Mouse (Mus musculus) liver, embryonic 13.5 days (tissue): ENCODE results near the gene Gm20696. TPM values are rescaled to one million over a fixed set of nuclear protein-coding genes. Genes with fewer than 3 reads are reported as not detected.

Source experiments
- ATAC-seq: fragments of 200-750 bp; cut with Nextera tagmentation; 2 replicates; pipeline ENCODE4 v1.8.0; 2017; ENCODE audit warnings: low read depth, mild to moderate bottlenecking, moderate number of reproducible peaks, moderate library complexity
- DNase-seq: peaks from one replicate; pipeline ENCODE4 v3.0.0; 2022
- H3K27ac ChIP-seq: fragments of 300-500 bp; sonication (generic); 2 replicates; pipeline ENCODE4 v1.5.1; 2015; ENCODE audit warnings: moderate library complexity, mild to moderate bottlenecking, inconsistent platforms
- H3K27me3 ChIP-seq: fragments of 300-500 bp; sonication (generic); 2 replicates; pipeline ENCODE4 v1.6.1; 2015; ENCODE audit warnings: mild to moderate bottlenecking, inconsistent platforms
- H3K36me3 ChIP-seq: fragments of 300-500 bp; sonication (generic); 2 replicates; pipeline ENCODE4 v1.6.1; 2015; ENCODE audit warnings: mild to moderate bottlenecking, inconsistent platforms
- H3K4me1 ChIP-seq: fragments of 300-500 bp; sonication (generic); replicated peaks from 2 replicates; pipeline ENCODE4 v1.6.1; 2015; ENCODE audit warnings: inconsistent platforms
- H3K4me2 ChIP-seq: fragments of 300-500 bp; sonication (generic); 2 replicates; pipeline ENCODE4 v1.6.1; 2015; ENCODE audit warnings: inconsistent platforms, mild to moderate bottlenecking, moderate library complexity
- H3K4me3 ChIP-seq: fragments of 300-500 bp; sonication (generic); replicated peaks from 2 replicates; pipeline ENCODE4 v1.5.1; 2015; ENCODE audit warnings: mild to moderate bottlenecking, inconsistent platforms
- H3K9ac ChIP-seq: fragments of 300-500 bp; sonication (generic); 2 replicates; pipeline ENCODE4 v1.6.1; 2015; ENCODE audit warnings: mild to moderate bottlenecking, inconsistent platforms
- H3K9me3 ChIP-seq: fragments of 300-500 bp; sonication (generic); replicated peaks from 2 replicates; pipeline ENCODE4 v1.6.1; 2016; ENCODE audit warnings: inconsistent platforms
- WGBS: fragments of 180-500 bp; shearing (Covaris S2); methylation state at CpG from one replicate; pipeline ENCODE4 v1.1.7; 2015; ENCODE audit not compliant: insufficient replicate concordance; 5-methylcytosine and 5-hydroxymethylcytosine counted together
- polyA plus RNA-seq: library from polyadenylated mRNA; unstranded; fragments of >200 nt; fragmentation: Nextera tagmentation; extraction: Ambion mirVana; gene quantifications from 2 replicates; pipeline ENCODE4 v1.2.1, GENCODE M21; 2015

The Gm20696 gene
- polyA plus RNA-seq, 1 experiment from 2014 or later: 0.58 TPM

DNA sequence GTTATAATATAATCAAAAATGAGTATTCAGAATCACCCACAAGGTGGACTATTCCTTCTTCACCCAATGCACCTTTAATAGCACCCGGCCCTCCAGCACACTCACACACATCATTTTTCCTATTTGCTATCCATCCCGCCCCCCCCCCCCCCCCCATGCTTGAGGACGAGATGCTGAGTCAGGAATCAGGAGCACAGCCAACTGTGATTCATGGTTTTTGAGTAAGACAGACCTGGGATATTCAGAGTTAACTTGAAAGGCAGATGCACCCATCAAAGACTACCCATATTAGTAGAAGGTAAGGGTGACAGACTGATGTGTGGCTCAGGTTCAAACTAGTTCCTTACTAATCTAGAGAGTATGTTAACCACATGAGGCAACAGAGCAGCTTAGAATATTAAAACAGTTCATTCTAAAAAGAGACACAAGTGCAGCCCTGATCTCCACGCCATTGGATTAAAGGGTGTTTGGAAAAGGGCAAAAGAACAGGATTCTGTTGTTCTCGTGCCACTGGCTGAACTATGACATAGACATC, 417.0 kb downstream of the Gm20696 start:
- H3K4me2 ChIP-seq: no peak overlapping the region
- H3K9me3 ChIP-seq: no peaks in the 10 kb centered on the region
- H3K4me3 ChIP-seq: no peak overlapping the region
- no peak for ATAC-seq
- WGBS: 67% methylated on average over 5 of the region's 5 CpGs
- no peaks in the 10 kb centered on the region for H3K36me3 ChIP-seq
- no peak overlapping the region for H3K27ac ChIP-seq
- H3K4me1 ChIP-seq: no peaks in the 10 kb centered on the region
- DNase-seq: no peak
- H3K27me3 ChIP-seq: no peaks in the 10 kb centered on the region
- no peak overlapping the region for H3K9ac ChIP-seq

DNA sequence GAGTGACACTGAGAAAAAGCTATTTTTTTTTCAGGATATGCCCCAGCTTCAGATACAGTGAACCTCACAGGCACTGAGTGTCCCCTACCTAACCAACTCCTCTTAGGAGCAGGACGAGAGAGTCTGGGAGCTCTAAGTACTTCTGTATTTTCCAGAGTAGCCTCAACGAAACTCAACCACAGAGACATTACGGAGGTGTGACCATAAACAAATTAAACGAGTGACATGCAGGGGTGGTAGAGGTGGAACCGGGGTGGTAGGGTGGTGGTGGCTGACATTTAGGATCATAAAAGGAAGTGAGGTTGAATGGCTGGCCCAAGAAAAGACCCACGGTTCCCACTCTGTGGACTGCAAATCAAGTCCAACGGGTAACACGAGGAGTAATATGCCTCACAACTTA, 418.2 kb downstream of the Gm20696 start:
- H3K4me3 ChIP-seq: no peak overlapping the region
- H3K4me1 ChIP-seq: no peaks in the 10 kb centered on the region
- no peaks in the 10 kb centered on the region for H3K9me3 ChIP-seq
- no peak for ATAC-seq
- no peak overlapping the region for H3K27ac ChIP-seq
- 40% methylated on average over 8 of the region's 8 CpGs for WGBS
- H3K9ac ChIP-seq: no peak overlapping the region
- no peak overlapping the region for H3K4me2 ChIP-seq
- H3K36me3 ChIP-seq: no peaks in the 10 kb centered on the region
- no peaks in the 10 kb centered on the region for H3K27me3 ChIP-seq
- DNase-seq: no peak

DNA sequence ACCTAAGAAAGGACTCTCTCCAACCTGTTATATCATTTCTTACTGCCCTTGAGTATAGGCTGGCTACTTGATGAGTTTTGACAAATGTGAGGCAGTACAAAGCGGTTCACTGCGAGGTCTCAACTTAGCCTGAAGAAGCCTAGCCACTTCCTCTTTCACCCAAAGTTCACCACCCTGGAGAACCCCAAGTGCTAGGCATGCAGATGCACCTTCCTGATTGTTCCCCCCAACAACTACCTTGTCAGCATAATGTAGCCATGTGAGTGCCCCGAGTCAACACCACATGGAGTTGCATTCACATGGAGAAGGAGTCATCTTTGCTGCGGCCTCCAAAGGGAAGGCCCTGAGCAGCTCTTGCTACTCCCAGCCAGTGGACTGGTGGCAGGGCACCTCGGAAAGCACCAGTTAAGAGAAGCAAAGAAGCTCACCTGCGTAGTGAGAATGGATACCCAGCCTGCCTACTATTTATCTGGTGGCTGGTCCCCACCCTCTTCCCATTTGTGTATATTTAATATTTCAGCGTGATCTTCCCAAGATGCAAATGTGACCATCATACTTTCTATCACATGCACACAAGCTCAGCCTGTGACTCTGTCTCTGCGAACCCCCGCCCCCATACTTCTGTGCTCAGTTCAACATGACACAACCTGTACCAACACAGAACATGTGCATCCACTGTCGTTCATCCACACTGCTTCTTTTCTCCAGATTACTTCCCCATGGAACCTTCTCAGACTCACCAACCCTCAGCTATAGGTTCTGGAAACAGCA, 424.8 kb downstream of the Gm20696 start:
- Histone ChIP-seq H3K27ac (no peak overlapping the region), H3K4me2 (no peak overlapping the region), H3K4me1 (no peaks in the 10 kb centered on the region), H3K27me3 (no peaks in the 10 kb centered on the region), H3K9ac (no peak overlapping the region), H3K4me3 (no peak overlapping the region), H3K36me3 (no peaks in the 10 kb centered on the region), H3K9me3 (no peaks in the 10 kb centered on the region)
- DNase-seq: no peak
- no peak for ATAC-seq
- 59% methylated on average over 10 of the region's 10 CpGs for WGBS

DNA sequence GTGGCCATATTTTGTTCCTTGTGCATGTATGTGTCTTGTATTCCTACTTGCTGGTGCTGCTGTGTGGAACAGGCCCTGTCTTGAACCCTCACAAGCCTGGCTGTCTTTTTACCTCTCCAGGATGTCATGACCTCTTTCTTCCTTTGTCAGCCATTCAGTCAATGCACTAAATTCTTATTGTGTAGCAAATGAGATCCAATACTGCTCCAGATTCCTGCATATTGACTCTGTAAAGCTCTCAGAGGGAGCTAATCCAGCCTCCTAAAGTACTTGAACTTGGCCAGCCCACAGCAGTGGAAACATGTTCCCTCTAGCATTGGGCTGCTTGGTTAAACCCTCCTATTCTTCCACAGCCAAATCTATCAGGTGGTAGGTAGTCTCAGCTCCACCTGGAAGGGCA, 425.8 kb downstream of the Gm20696 start:
- Histone ChIP-seq H3K9me3 (no peaks in the 10 kb centered on the region), H3K27me3 (no peaks in the 10 kb centered on the region), H3K27ac (no peak overlapping the region), H3K36me3 (no peaks in the 10 kb centered on the region), H3K4me2 (no peak overlapping the region), H3K4me3 (no peak overlapping the region), H3K9ac (no peak overlapping the region), H3K4me1 (peaks cover under 1% of the 10 kb centered on the region; the same call in 1 of the 2 replicates)
- DNase-seq (no peak), ATAC-seq (no peak)

DNA sequence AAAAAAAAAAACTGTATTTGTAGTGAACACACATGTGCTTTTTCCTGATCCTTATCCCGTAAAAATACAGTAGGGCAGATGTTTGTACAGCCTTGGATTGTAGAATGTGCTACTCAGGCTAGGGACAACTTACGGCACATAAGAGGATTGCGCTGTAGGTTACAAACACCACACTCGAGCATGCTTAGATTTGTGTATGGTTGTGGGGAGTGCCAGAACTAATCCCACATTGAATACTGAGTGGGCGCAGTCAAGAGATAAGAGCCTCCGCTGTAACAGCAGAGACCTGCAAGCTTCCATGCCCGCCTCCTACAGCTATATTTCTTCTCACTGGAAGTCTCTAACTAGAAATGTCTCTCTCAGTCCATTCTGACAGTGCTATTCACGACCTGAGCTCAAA, 431.0 kb downstream of the Gm20696 start:
- no peak overlapping the region for H3K4me3 ChIP-seq

DNA sequence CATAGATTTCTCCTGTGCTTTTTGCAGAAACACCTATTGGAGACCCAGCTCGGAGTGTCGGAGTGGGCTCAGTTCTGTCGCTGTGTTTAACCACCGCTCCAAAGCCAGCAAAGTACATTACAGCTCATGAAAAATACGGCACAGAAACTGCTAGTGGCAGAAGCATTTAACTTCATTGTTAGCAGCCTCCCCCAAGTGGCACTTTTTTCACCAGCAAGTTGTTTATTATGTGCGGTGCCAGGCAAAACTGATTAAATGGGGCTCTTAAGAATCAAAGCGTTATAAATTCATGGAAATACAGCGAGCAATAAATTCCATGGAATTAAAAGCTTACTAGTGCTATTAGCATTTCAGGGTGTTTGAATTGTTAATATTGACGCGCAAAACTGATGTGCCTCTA, 433.2 kb downstream of the Gm20696 start:
- Histone ChIP-seq H3K27ac (no peak overlapping the region), H3K9me3 (no peaks in the 10 kb centered on the region), H3K4me3 (no peak overlapping the region), H3K4me1 (peaks cover 3% of the 10 kb centered on the region; the same call in 1 of the 2 replicates), H3K4me2 (no peak overlapping the region), H3K36me3 (no peaks in the 10 kb centered on the region), H3K9ac (no peak overlapping the region), H3K27me3 (no peaks in the 10 kb centered on the region)
- 80% methylated on average over 10 of the region's 10 CpGs for WGBS
- ATAC-seq (no peak), DNase-seq (no peak)

More for the DNA sequence above, 431.0 kb downstream of the Gm20696 start:
- Histone ChIP-seq H3K9ac (no peak overlapping the region), H3K36me3 (no peaks in the 10 kb centered on the region), H3K27ac (no peak overlapping the region), H3K4me1 (peaks cover 3% of the 10 kb centered on the region; the same call in 1 of the 2 replicates), H3K9me3 (no peaks in the 10 kb centered on the region), H3K27me3 (no peaks in the 10 kb centered on the region), H3K4me2 (no peak overlapping the region)
- 50% methylated on average over 8 of the region's 8 CpGs for WGBS
- DNase-seq (no peak), ATAC-seq (no peak)

DNA sequence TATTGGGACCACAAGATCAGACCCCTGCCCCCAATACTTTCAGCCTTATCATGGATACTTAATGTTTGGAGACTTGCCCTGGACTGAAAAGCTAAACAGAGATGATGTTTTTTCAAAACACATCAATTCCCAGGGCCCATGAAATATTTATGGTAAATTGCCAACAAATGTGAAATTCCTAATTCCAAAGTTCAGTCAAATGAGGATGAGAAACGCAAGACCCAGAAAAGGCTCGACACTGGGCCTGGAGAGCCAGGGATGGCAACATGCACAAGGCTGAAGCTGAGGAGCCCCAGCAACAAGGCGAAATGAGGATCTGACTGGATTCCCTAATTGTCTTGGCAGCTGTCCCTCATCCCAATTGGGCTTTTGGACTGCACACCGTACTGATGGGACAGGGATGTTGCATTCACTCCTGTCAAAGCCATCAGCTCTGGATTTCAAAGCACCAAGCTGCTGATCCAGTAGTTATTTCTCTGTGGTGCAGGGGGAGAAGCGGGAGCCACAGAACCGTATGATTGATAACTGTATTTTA, 438.2 kb downstream of the Gm20696 start:
- Histone ChIP-seq H3K36me3 (no peaks in the 10 kb centered on the region), H3K4me1 (peaks cover 6% of the 10 kb centered on the region; the same call in 1 of the 2 replicates), H3K9ac (no peak overlapping the region), H3K4me3 (no peak overlapping the region), H3K27me3 (no peaks in the 10 kb centered on the region), H3K9me3 (no peaks in the 10 kb centered on the region), H3K4me2 (no peak overlapping the region), H3K27ac (no peak overlapping the region)
- no peak for DNase-seq
- 76% methylated on average over 6 of the region's 6 CpGs for WGBS
- no peak for ATAC-seq

DNA sequence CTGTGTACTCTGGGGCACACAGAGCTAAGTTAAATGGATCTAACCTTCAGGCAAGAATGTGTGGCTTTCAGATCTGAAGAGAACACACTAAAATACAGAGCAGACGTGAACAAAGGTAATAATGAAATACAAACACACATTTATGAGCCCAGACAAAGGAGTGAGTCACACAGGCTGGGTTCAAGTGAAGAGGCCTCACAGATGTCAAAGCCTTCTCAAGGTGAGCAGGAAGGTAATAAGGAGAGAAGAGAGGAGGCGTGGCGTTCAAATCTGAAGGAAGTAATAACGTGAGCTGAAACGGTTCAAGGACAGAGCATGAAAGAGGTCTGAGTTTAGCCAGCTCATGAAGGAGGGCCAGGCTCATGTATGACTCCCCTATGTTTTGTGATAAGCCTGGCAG, 445.4 kb downstream of the Gm20696 start:
- Histone ChIP-seq H3K27me3 (no peaks in the 10 kb centered on the region), H3K9ac (no peak overlapping the region), H3K27ac (no peak overlapping the region), H3K4me1 (peaks cover 6% of the 10 kb centered on the region; the same call in 1 of the 2 replicates), H3K36me3 (no peaks in the 10 kb centered on the region), H3K4me3 (no peak overlapping the region), H3K9me3 (no peaks in the 10 kb centered on the region), H3K4me2 (no peak overlapping the region)
- ATAC-seq (no peak), DNase-seq (no peak)
- WGBS: 61% methylated on average over 5 of the region's 5 CpGs

DNA sequence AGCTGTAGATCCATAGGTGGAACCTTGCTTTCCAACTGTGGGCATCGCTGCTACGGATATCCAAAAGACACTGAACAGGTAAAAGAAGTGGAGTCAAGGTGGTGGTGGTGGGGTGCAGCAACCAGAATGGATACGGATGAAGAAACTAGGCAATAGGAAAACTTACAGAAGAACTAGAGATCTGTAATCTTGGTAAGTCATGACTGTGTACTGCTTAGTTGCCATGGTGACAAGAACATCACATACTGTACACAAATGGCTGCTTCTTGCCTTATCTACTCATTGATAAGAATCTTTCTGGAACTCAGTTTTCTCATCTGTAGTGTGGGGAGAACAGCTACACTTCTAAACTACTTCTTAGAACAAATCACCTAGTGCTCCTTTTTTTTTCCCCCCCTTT, 446.1 kb downstream of the Gm20696 start:
- no peaks in the 10 kb centered on the region for H3K27me3 ChIP-seq
- DNase-seq: no peak
- H3K9me3 ChIP-seq: no peaks in the 10 kb centered on the region
- H3K27ac ChIP-seq: no peak overlapping the region
- no peak overlapping the region for H3K9ac ChIP-seq
- ATAC-seq: no peak
- no peak overlapping the region for H3K4me2 ChIP-seq
- no peaks in the 10 kb centered on the region for H3K36me3 ChIP-seq
- WGBS: 78% methylated on average over 3 of the region's 3 CpGs
- H3K4me1 ChIP-seq: peaks cover 6% of the 10 kb centered on the region; the same call in 1 of the 2 replicates
- H3K4me3 ChIP-seq: no peak overlapping the region

DNA sequence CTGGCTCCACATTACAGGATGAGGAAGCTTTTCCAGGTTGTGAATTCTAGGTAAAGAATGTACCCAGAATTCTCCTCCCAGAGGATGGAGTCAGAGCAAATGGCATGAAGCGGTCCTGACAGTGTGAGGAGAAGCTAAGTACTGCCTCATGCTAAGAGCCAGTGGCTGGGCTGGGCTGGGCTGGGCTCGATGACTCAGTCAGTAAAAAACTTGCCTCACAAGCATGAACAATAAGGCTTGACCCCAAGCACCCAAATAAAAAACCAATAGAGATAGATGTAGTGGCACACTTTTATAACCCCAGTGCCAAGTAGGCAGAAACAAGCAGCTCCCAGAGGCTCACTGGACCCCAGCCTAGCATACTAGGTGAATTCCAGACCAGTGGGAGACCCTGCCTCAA, 448.8 kb downstream of the Gm20696 start:
- 69% methylated on average over 2 of the region's 2 CpGs for WGBS
- H3K9me3 ChIP-seq: no peaks in the 10 kb centered on the region
- DNase-seq (no peak), ATAC-seq (no peak)
- no peaks in the 10 kb centered on the region for H3K4me1 ChIP-seq
- no peaks in the 10 kb centered on the region for H3K27me3 ChIP-seq
- H3K27ac ChIP-seq: no peak overlapping the region
- no peaks in the 10 kb centered on the region for H3K36me3 ChIP-seq
- no peak overlapping the region for H3K4me3 ChIP-seq
- H3K4me2 ChIP-seq: no peak overlapping the region
- H3K9ac ChIP-seq: no peak overlapping the region

DNA sequence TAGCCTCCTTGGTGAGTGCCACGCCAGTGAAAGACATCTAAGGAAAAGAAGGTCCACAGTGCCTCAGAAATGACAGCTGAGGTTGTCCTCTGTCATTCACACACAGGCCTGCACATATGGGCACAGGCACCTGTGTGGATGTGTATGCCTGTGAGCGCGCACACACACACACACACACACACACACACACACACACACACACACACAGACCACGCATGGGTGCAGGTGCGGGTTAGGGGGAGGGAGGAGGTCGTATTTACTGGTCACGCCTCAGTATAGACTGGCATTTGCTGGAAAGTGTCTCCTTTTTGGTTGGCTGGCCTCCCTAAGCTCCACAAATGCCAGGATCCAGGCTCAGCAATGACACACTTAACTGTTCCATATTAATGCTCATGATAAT, 449.4 kb downstream of the Gm20696 start:
- DNase-seq (no peak), ATAC-seq (no peak)
- Histone ChIP-seq H3K4me1 (no peaks in the 10 kb centered on the region; the same call in 1 of the 2 replicates), H3K36me3 (no peaks in the 10 kb centered on the region), H3K27ac (no peak overlapping the region), H3K9ac (no peak overlapping the region), H3K27me3 (no peaks in the 10 kb centered on the region), H3K4me2 (no peak overlapping the region), H3K9me3 (no peaks in the 10 kb centered on the region), H3K4me3 (no peak overlapping the region)
- 75% methylated on average over 7 of the region's 7 CpGs for WGBS

DNA sequence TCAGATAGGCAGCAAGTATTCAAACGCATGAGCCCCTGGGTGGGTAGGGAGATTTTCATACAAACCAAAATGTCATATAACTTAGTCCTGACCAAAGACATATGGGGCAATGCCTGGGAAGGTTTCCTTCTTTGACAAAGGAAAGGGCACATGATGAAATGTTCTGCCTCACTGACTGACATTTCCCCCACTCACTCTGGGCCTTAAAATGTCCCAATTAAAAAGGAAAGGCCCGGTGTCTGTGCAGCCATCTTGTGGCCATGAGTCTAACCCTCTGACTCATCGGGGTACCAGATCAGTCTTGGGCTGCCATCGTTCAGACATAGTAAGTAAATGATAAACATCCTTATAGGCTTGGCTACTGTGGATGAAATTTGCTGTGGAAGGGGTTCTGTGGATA, 454.1 kb downstream of the Gm20696 start:
- H3K36me3 ChIP-seq: no peaks in the 10 kb centered on the region

More for the DNA sequence above, 454.1 kb downstream of the Gm20696 start:
- peaks cover 3% of the 10 kb centered on the region for H3K4me1 ChIP-seq
- H3K27me3 ChIP-seq: no peaks in the 10 kb centered on the region
- H3K4me2 ChIP-seq: no peak overlapping the region
- DNase-seq: no peak
- H3K9ac ChIP-seq: no peak overlapping the region
- no peak overlapping the region for H3K4me3 ChIP-seq
- WGBS: 64% methylated on average over 4 of the region's 4 CpGs
- ATAC-seq: no peak
- H3K9me3 ChIP-seq: no peaks in the 10 kb centered on the region
- H3K27ac ChIP-seq: no peak overlapping the region
